Mouse (Mus musculus) lung, postnatal 0 days (tissue): ENCODE results near the gene Inpp5b. TPM values are rescaled to one million over a fixed set of nuclear protein-coding genes. Genes with fewer than 3 reads are reported as not detected.

Source experiments
- ATAC-seq: fragments of 200-750 bp; cut with Nextera tagmentation; 2 replicates; pipeline ENCODE4 v1.8.0; 2017; ENCODE audit warnings: moderate library complexity
- DNase-seq: peaks from one replicate; pipeline ENCODE4 v3.0.0-alpha.2; 2016; ENCODE audit warnings: low spot score
- H3K27ac ChIP-seq: fragments of 300-500 bp; sonication (generic); 2 replicates; pipeline ENCODE4 v1.5.1; 2014; ENCODE audit warnings: antibody characterized with exemption, mild to moderate bottlenecking, low read length, mixed read lengths
- H3K27me3 ChIP-seq: fragments of 300-500 bp; sonication (generic); replicated peaks from 2 replicates; pipeline ENCODE4 v1.6.1; 2014; ENCODE audit warnings: low read length, mixed read lengths; ENCODE audit not compliant: insufficient read depth
- H3K36me3 ChIP-seq: fragments of 300-500 bp; sonication (generic); 2 replicates; pipeline ENCODE4 v1.6.1; 2014; ENCODE audit warnings: low read length, mixed read lengths; ENCODE audit not compliant: insufficient read depth
- H3K4me1 ChIP-seq: fragments of 300-500 bp; sonication (generic); 2 replicates; pipeline ENCODE4 v1.6.1; 2014; ENCODE audit warnings: antibody characterized with exemption, low read depth, low read length, mixed read lengths; ENCODE audit not compliant: insufficient read depth
- H3K4me2 ChIP-seq: fragments of 300-500 bp; sonication (generic); replicated peaks from 2 replicates; pipeline ENCODE4 v1.6.1; 2014; ENCODE audit warnings: low read depth, mild to moderate bottlenecking, low read length, moderate library complexity, mixed read lengths
- H3K4me3 ChIP-seq: fragments of 300-500 bp; sonication (generic); 2 replicates; pipeline ENCODE4 v1.5.1; 2014; ENCODE audit warnings: low read depth, low read length
- H3K9ac ChIP-seq: fragments of 300-500 bp; sonication (generic); replicated peaks from 2 replicates; pipeline ENCODE4 v1.6.1; 2014; ENCODE audit warnings: low read depth, mild to moderate bottlenecking
- H3K9me3 ChIP-seq: fragments of 300-500 bp; sonication (generic); 2 replicates; pipeline ENCODE4 v1.6.1; 2016; ENCODE audit warnings: low read length, mixed read lengths
- CTCF ChIP-seq: IDR thresholded peaks from 2 replicates; pipeline ENCODE4 v1.5.1; 2016; ENCODE audit warnings: antibody characterized with exemption, mild to moderate bottlenecking
- EP300 ChIP-seq: IDR thresholded peaks from 2 replicates; pipeline ENCODE4 v1.6.1; 2016; ENCODE audit warnings: antibody characterized with exemption, mild to moderate bottlenecking, control low read depth
- WGBS: fragments of 180-500 bp; shearing (Covaris S2); extraction: QIAGEN DNeasy Blood & Tissue Kit; methylation state at CpG from one replicate; pipeline ENCODE4 v1.1.7; 2014; 5-methylcytosine and 5-hydroxymethylcytosine counted together
- polyA plus RNA-seq: library from polyadenylated mRNA; unstranded; fragments of >200 nt; fragmentation: Nextera tagmentation; extraction: Ambion mirVana; gene quantifications from 2 replicates; pipeline ENCODE4 v1.2.1, GENCODE M21; 2015

The Inpp5b gene
- polyA plus RNA-seq, 1 experiment from 2014 or later: 59.6 TPM

- Histone ChIP-seq H3K4me2 (peak overlapping the region; percentile 90), H3K9ac (no peak overlapping the region), H3K4me3 (0 out of 2 replicates have a peak overlapping the region, but pooled peaks have one; percentile 59), H3K36me3 (no peaks in the 10 kb centered on the region), H3K27me3 (peaks cover 5% of the 10 kb centered on the region; the same call in 1 of the 2 replicates), H3K9me3 (no peaks in the 10 kb centered on the region), H3K27ac (0 out of 2 replicates have a peak overlapping the region, but pooled peaks have one; percentile 32), H3K4me1 (peaks cover 20% of the 10 kb centered on the region)
- WGBS: 39% methylated on average over 6 of the region's 6 CpGs
- no peak for ATAC-seq
- no peak for DNase-seq
- TF ChIP-seq EP300: no peak
- TF ChIP-seq CTCF: no peak
Measured at GRCm38 (mm10) chr4:124699791-124700190, 41.9 kb upstream of the Inpp5b start.

- H3K36me3 ChIP-seq: no peaks in the 10 kb centered on the region
Measured at GRCm38 (mm10) chr4:124700248-124700971, 41.2 kb upstream of the Inpp5b start, which contains the start of gene Fhl3. Fhl3 (plus strand) TSS chr4:124700701.

GRCm38 (mm10) chr4:124701052-124701845, 40.4 kb upstream of the Inpp5b start:
- H3K4me3 ChIP-seq: peak overlapping the region; percentile 59
- WGBS: 10% methylated on average over 22 of the region's 22 CpGs
- ATAC-seq (no peak), DNase-seq (peak; percentile 30)
- H3K4me1 ChIP-seq: peaks cover 22% of the 10 kb centered on the region
- H3K4me2 ChIP-seq: peak overlapping the region; percentile 90
- no peaks in the 10 kb centered on the region for H3K9me3 ChIP-seq
- no peak for TF ChIP-seq EP300
- no peak for TF ChIP-seq CTCF
- H3K36me3 ChIP-seq: no peaks in the 10 kb centered on the region
- peak overlapping the region; percentile 39; the same call in 1 of the 2 replicates for H3K27ac ChIP-seq
- H3K9ac ChIP-seq: peak overlapping the region; percentile 27
- H3K27me3 ChIP-seq: no peaks in the 10 kb centered on the region; the same call in 1 of the 2 replicates

More at GRCm38 (mm10) chr4:124700248-124700971, 41.2 kb upstream of the Inpp5b start, which contains the start of gene Fhl3:
- ATAC-seq: peak; percentile 44
- Histone ChIP-seq H3K4me3 (peak within 1 kb of the TSS; percentile 59), H3K9ac (peak within 1 kb of the TSS; percentile 27), H3K4me2 (peak within 1 kb of the TSS; percentile 90), H3K4me1 (peaks cover 22% of the 10 kb centered on the region), H3K27me3 (peaks cover 2% of the 10 kb centered on the region; the same call in 1 of the 2 replicates), H3K27ac (peak within 1 kb of the TSS; percentile 39), H3K9me3 (no peaks in the 10 kb centered on the region)
- DNase-seq: peak; percentile 49
- no peak for TF ChIP-seq EP300
- TF ChIP-seq CTCF: peak; percentile 27; the same call in 1 of the 2 replicates
- 1% methylated on average over 31 of the region's 59 CpGs for WGBS

GRCm38 (mm10) chr4:124701916-124702315, 39.7 kb upstream of the Inpp5b start:
- DNase-seq (no peak), ATAC-seq (no peak)
- 32% methylated on average over 2 of the region's 5 CpGs for WGBS
- H3K4me1 ChIP-seq: peaks cover 22% of the 10 kb centered on the region
- no peaks in the 10 kb centered on the region for H3K27me3 ChIP-seq
- H3K4me2 ChIP-seq: peak overlapping the region; percentile 90
- H3K36me3 ChIP-seq: no peaks in the 10 kb centered on the region
- no peaks in the 10 kb centered on the region for H3K9me3 ChIP-seq
- no peak overlapping the region for H3K9ac ChIP-seq
- peak overlapping the region; percentile 59; the same call in 1 of the 2 replicates for H3K4me3 ChIP-seq
- no peak for TF ChIP-seq EP300
- TF ChIP-seq CTCF: no peak
- no peak overlapping the region for H3K27ac ChIP-seq

DNA sequence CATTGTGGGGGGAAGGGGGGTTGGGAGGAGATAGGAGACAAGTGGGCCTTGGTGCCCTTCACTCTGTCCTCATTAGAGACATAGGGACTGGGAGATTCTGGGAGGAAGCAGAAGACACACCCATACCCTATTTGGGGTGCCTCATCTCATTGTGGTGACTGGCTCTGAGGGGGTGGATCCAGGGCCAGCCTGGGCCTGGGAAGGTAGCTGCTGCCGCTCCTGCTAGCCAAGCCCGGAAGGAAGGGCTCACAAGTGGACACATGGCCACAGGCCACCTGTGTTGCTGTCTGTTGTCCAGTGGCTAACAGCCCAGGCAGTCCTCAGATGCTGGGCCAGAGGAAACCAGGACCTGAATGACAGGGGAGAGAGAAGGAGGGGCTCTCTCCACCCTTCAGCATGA, 38.2 kb upstream of the Inpp5b start:
- H3K9ac ChIP-seq: no peak overlapping the region
- ATAC-seq (no peak), DNase-seq (no peak)
- no peak for TF ChIP-seq EP300
- TF ChIP-seq CTCF: no peak
- peaks cover 22% of the 10 kb centered on the region for H3K4me1 ChIP-seq
- no peaks in the 10 kb centered on the region for H3K9me3 ChIP-seq
- no peak overlapping the region for H3K4me3 ChIP-seq
- H3K4me2 ChIP-seq: no peak overlapping the region; the same call in 1 of the 2 replicates
- H3K27me3 ChIP-seq: no peaks in the 10 kb centered on the region
- H3K36me3 ChIP-seq: no peaks in the 10 kb centered on the region
- no peak overlapping the region for H3K27ac ChIP-seq
- WGBS: 46% methylated on average over 2 of the region's 2 CpGs
